In genomic region chr11:79779756-79780155, GRCm38 (mm10) we compare ENCODE assay signal across 17 mouse cellular contexts.
A peak's percentile ranks its signal among the peaks of the same experiment; 100 is the strongest.
DNase-seq lines count a peak whose midpoint lies in the region; ATAC-seq and TF ChIP-seq lines count a peak whose summit lies in the region.
"Had no signal": no experiment of that assay in that cellular context is flagged by ENCODE, and none has a peak within 500 bp of the region (broad histone marks: within the 10 kb centered on the region; RNA-seq: fewer than 3 reads in every experiment).

No protein-coding gene starts in this region.

- no peaks in the 10 kb centered on the region for H3K36me3 ChIP-seq in hindbrain, embryonic 11.5 days (ENCODE audit: control insufficient read depth, insufficient read depth, low read length)
- no peaks in the 10 kb centered on the region for H3K36me3 ChIP-seq in hindbrain, embryonic 10.5 days
- no peaks in the 10 kb centered on the region for H3K36me3 ChIP-seq in midbrain, embryonic 14.5 days (ENCODE audit: control insufficient read depth, insufficient read depth, low read length)
- H3K36me3 ChIP-seq in midbrain, embryonic 13.5 days = no peaks in the 10 kb centered on the region
- H3K36me3 ChIP-seq: embryonic facial prominence, embryonic 12.5 days; liver, embryonic 12.5 days; neural tube, embryonic 12.5 days had no signal

- DNase-seq in hindbrain, embryonic 11.5 days (ENCODE audit: low spot score) = peak; percentile 17
- DNase-seq in hindbrain, embryonic 10.5 days (ENCODE audit: low spot score) = no peak
- DNase-seq in midbrain, embryonic 14.5 days = peak; percentile 62
- peak; percentile 55 for DNase-seq in brain, embryonic 14.5 days (ENCODE audit: low read depth)
- DNase-seq in cerebellum, postnatal 10 days = no peak
- DNase-seq in cerebellum, adult 2 months = no peak
- DNase-seq: gastrocnemius, postnatal 25 days; heart, postnatal 10 days; thymus, postnatal 25 days had no signal

- no peaks in the 10 kb centered on the region for H3K9me3 ChIP-seq in hindbrain, embryonic 11.5 days (ENCODE audit: control insufficient read depth, low read length)
- H3K9me3 ChIP-seq in hindbrain, embryonic 10.5 days = no peaks in the 10 kb centered on the region
- H3K9me3 ChIP-seq in midbrain, embryonic 14.5 days (ENCODE audit: control insufficient read depth, low read length) = no peaks in the 10 kb centered on the region
- no peaks in the 10 kb centered on the region for H3K9me3 ChIP-seq in midbrain, embryonic 13.5 days
- H3K9me3 ChIP-seq: embryonic facial prominence, embryonic 12.5 days; forebrain, embryonic 13.5 days; liver, embryonic 12.5 days; megakaryocyte, embryonic 14.5 days; neural tube, embryonic 12.5 days had no signal

- no peak for TF ChIP-seq CTCF in brain, embryonic 14.5 days (IDR thresholded peaks at IDR 0.05; ENCODE audit: borderline replicate concordance, extremely low read depth, insufficient read depth, insufficient read length)
- no peak for TF ChIP-seq CTCF in cerebellum, adult 2 months (IDR thresholded peaks at IDR 0.05; ENCODE audit: borderline replicate concordance, insufficient read depth, low read depth, low read length)

- no peak for TF ChIP-seq POLR2A in brain, embryonic 14.5 days (IDR thresholded peaks at IDR 0.05; ENCODE audit: borderline replicate concordance, extremely low read depth, insufficient read depth, insufficient read length, poor library complexity, severe bottlenecking)
- TF ChIP-seq POLR2A in cerebellum, adult 2 months (IDR thresholded peaks at IDR 0.05; ENCODE audit: borderline replicate concordance, insufficient read depth, low read length) = no peak

- H3K4me2 ChIP-seq in hindbrain, embryonic 11.5 days (replicated peaks; ENCODE audit: low read depth, low read length) = no peak overlapping the region
- H3K4me2 ChIP-seq in midbrain, embryonic 14.5 days (ENCODE audit: low read length) = no peak overlapping the region
- H3K4me2 ChIP-seq in midbrain, embryonic 13.5 days (replicated peaks) = no peak overlapping the region
- H3K4me2 ChIP-seq: embryonic facial prominence, embryonic 12.5 days; forebrain, embryonic 13.5 days; liver, embryonic 12.5 days; neural tube, embryonic 12.5 days had no signal

- no peak for ATAC-seq in hindbrain, embryonic 11.5 days (ENCODE audit: low FRiP score)
- no peak for ATAC-seq in midbrain, embryonic 14.5 days (ENCODE audit: low FRiP score, low TSS enrichment)
- no peak for ATAC-seq in midbrain, embryonic 13.5 days
- ATAC-seq: forebrain, embryonic 13.5 days; inflammation-experienced regulatory T-cells, adult 6 months; liver, embryonic 12.5 days had no signal

- 41% methylated on average over 5 of the region's 5 CpGs for WGBS in hindbrain, embryonic 11.5 days
- 41% methylated on average over 5 of the region's 5 CpGs for WGBS in hindbrain, embryonic 10.5 days
- 11% methylated on average over 5 of the region's 5 CpGs for WGBS in midbrain, embryonic 14.5 days
- WGBS in midbrain, embryonic 13.5 days = 12% methylated on average over 5 of the region's 5 CpGs
- 82% methylated on average over 5 of the region's 5 CpGs for WGBS in cerebellum, adult 2 months

- H3K9ac ChIP-seq in hindbrain, embryonic 11.5 days (ENCODE audit: low read depth, low read length) = no peak overlapping the region
- no peak overlapping the region for H3K9ac ChIP-seq in midbrain, embryonic 14.5 days (replicated peaks; ENCODE audit: low read length)
- H3K9ac ChIP-seq in midbrain, embryonic 13.5 days (replicated peaks) = no peak overlapping the region
- H3K9ac ChIP-seq: embryonic facial prominence, embryonic 12.5 days; forebrain, embryonic 13.5 days; liver, embryonic 12.5 days; neural tube, embryonic 12.5 days had no signal

- no peaks in the 10 kb centered on the region for H3K27me3 ChIP-seq in hindbrain, embryonic 11.5 days (ENCODE audit: control insufficient read depth, insufficient read depth, low read length)
- peaks cover 3% of the 10 kb centered on the region; the same call in 1 of the 2 replicates for H3K27me3 ChIP-seq in hindbrain, embryonic 10.5 days (ENCODE audit: insufficient read depth, poor library complexity, severe bottlenecking)
- no peaks in the 10 kb centered on the region for H3K27me3 ChIP-seq in midbrain, embryonic 14.5 days (ENCODE audit: control insufficient read depth, insufficient read depth, low read length)
- peaks cover 10% of the 10 kb centered on the region; the same call in 1 of the 2 replicates for H3K27me3 ChIP-seq in midbrain, embryonic 13.5 days
- H3K27me3 ChIP-seq in cerebellum, adult 2 months (ENCODE audit: control insufficient read depth, insufficient read depth, low read length) = no peaks in the 10 kb centered on the region
- H3K27me3 ChIP-seq: embryonic facial prominence, embryonic 12.5 days; forebrain, embryonic 13.5 days; neural tube, embryonic 12.5 days had no signal

- H3K4me3 ChIP-seq in hindbrain, embryonic 11.5 days (ENCODE audit: low read depth, low read length) = no peak overlapping the region
- no peak overlapping the region for H3K4me3 ChIP-seq in hindbrain, embryonic 10.5 days
- H3K4me3 ChIP-seq in midbrain, embryonic 14.5 days (replicated peaks; ENCODE audit: low read depth, low read length) = no peak overlapping the region
- H3K4me3 ChIP-seq in midbrain, embryonic 13.5 days (replicated peaks) = no peak overlapping the region
- no peak overlapping the region for H3K4me3 ChIP-seq in cerebellum, adult 2 months (replicated peaks; ENCODE audit: insufficient read depth, low read depth, low read length)
- H3K4me3 ChIP-seq: embryonic facial prominence, embryonic 12.5 days; forebrain, embryonic 13.5 days; left cerebral cortex, adult 2 months; liver, embryonic 12.5 days; megakaryocyte, embryonic 14.5 days; neural tube, embryonic 12.5 days had no signal

- no peak overlapping the region for H3K27ac ChIP-seq in hindbrain, embryonic 11.5 days (ENCODE audit: low read depth, low read length)
- no peak overlapping the region; the same call in 1 of the 2 replicates for H3K27ac ChIP-seq in hindbrain, embryonic 10.5 days
- H3K27ac ChIP-seq in midbrain, embryonic 14.5 days (replicated peaks; ENCODE audit: low read depth, low read length) = no peak overlapping the region
- no peak overlapping the region for H3K27ac ChIP-seq in midbrain, embryonic 13.5 days
- H3K27ac ChIP-seq in cerebellum, adult 2 months (ENCODE audit: insufficient read depth, low read length) = no peak overlapping the region
- H3K27ac ChIP-seq: embryonic facial prominence, embryonic 12.5 days; forebrain, embryonic 13.5 days; left cerebral cortex, adult 2 months; liver, embryonic 12.5 days; neural tube, embryonic 12.5 days had no signal

- peaks cover 2% of the 10 kb centered on the region; the same call in 1 of the 2 replicates for H3K4me1 ChIP-seq in hindbrain, embryonic 11.5 days (replicated peaks; ENCODE audit: control insufficient read depth, insufficient read depth, low read length)
- H3K4me1 ChIP-seq in hindbrain, embryonic 10.5 days (replicated peaks) = peaks cover 52% of the 10 kb centered on the region
- peaks cover 17% of the 10 kb centered on the region for H3K4me1 ChIP-seq in midbrain, embryonic 14.5 days (ENCODE audit: control insufficient read depth, insufficient read depth, low read length)
- H3K4me1 ChIP-seq in midbrain, embryonic 13.5 days (replicated peaks) = peaks cover 32% of the 10 kb centered on the region
- H3K4me1 ChIP-seq in cerebellum, adult 2 months (ENCODE audit: control insufficient read depth, insufficient read depth, low read length) = no peaks in the 10 kb centered on the region

Comparison
In these comparisons a context has a peak if more than half of its experiments do, and no peak if none do; other contexts are left out.
1. DNase-seq: peak in hindbrain, embryonic 11.5 days (single experiment), midbrain, embryonic 14.5 days (single experiment) and brain, embryonic 14.5 days (single experiment); none in hindbrain, embryonic 10.5 days (single experiment), cerebellum, postnatal 10 days (0 of 2) and cerebellum, adult 2 months (0 of 2).